Mouse (Mus musculus): ENCODE results near the gene Spdl1.
A peak's percentile ranks its signal among the peaks of the same experiment; 100 is the strongest.
"Not testable (repeated sequence)": the region's sequence is repeated elsewhere in the genome, so short reads cannot be mapped to it uniquely, and the experiment has no call there.

Spdl1 gene

DNA sequence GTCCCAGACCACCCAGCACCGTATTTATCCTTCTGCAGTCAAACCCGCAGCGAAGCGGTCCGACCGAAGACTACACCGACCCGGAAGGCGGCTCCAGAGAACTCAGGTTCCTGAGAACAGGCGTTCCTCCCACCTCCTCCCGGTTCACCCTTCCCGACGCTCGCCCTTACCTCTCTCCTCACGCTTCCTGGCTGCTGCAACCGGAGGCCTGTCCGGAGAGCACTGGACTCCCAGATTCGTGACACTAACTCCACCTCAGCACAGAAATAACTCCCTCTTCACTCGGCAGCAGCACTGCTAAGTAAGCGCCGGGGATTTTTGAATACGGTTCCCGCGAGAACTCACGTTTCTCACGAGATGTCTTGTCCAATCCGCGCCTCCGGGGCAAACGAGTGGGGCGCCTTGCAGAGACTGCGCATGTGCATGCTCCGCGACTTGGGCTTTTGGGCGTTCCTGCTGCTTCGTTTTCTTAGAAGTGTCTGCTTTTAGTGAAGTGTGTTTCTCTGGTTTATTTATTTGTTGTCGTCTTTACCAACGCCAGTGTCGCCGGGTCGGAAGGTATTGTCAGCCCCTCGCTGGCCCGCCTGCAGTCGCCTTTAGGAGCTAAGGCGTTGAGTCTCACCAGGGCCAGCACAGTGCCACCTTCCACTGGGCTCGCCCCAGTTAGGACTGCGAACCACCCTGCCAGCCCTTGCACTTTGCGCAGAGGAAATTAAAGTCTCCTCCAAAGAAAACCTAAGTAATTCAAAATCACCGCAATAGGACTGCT lies at the start of gene Spdl1:
Gene Spdl1, minus strand, starts transcription at position 324 of the 769 bp plus-strand sequence.
- DNase-seq: peak; percentile 91 to 94

DNA sequence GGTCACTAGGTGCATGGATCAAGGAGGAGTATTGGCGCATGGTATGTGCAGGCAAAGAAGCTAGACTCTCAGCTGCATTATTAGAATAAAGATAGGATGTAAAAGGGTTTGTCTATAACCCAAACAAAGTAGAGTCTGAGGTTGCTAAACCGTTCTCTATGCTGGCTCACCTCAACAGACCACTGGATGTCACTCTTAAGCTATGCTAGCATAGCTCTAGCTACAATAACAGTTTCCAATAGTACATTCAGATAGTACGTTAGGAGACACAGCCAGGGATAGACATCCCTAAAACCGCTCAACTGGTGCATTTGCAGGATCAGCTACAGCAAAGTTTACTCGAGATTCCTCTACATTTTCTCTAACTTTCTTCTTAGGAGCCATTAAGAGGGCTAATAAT lies 48.1 kb upstream of the Spdl1 start:
- DNase-seq: no peak

DNA sequence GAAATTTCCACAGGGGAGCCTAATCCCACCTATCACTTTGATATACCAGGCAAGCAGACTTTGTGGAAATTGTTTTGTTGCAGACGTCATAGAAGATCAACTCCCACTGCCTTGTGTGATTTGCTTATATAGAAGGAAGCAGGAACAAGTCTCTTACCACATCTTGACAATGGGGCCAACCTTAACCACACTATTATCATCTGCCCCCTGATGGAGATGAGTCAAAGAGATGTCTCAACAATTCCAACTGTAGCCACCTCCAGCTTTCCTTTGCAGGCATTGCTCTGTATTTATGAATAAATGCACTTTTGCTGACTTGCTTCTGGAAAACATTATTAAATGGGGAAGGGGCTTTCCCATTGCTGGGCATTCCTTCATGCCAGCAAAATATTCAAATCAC lies 46.2 kb upstream of the Spdl1 start:
- no peak for DNase-seq

DNA sequence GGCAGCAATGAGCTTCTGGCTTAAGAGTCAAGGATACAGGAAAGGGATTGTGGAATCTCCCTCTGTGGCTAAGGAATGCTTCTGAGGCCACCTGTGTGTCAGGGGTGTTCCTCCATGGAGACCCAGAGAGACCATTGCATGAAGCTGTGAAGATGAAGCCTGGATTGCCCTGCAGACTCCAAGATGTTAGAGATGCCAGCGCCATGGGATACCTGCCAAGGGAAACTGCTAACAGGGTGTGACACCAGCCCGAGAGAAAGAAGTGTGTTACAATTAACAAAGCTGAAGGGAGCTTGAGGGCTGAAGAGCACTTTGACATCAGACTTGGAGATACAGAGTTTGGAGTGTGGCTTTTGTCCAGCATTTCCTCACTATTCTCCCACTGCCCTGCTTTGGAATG lies 40.4 kb upstream of the Spdl1 start:
- no peak for DNase-seq

DNA sequence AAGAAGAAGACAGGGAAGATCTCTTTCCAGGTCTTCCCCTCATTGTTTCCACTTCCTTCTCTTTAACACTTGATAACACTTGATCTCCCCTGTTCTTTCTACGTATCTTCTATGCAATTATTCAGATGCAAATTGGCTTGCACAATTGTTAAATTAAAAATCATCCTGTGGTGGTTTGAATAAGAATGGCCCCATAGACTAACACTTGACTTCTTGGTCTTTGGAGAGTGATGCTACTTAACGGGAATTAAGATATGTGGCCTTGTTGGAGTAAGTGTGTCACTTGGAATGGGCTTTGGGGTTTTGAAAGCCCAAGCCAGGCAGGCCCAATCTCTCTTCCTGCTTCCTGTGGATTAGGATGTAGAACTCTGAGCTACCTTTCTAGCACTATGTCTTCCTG lies 39.0 kb upstream of the Spdl1 start:
- no peak for DNase-seq

DNA sequence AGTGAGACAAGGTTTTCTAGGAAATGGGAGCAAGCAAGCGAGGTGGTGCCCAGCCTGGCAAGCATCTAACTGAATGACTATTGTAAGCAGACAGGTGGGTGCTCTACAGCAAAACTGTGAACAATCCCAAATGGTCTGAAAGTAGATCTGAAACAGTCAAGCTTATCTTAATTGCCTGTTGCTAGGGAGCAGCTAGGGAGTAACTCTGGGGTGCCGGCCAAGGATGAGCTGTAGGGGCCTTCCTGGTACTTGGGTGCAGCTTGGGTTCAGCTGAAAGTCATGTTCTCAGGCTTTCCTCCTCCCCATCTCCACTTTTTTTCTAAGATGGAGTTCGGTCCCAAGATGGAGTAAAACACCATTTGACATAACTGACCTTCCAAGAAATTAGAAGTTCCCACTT lies 38.5 kb upstream of the Spdl1 start:
- DNase-seq: peak in 1 of 2 experiments; percentile 3

DNA sequence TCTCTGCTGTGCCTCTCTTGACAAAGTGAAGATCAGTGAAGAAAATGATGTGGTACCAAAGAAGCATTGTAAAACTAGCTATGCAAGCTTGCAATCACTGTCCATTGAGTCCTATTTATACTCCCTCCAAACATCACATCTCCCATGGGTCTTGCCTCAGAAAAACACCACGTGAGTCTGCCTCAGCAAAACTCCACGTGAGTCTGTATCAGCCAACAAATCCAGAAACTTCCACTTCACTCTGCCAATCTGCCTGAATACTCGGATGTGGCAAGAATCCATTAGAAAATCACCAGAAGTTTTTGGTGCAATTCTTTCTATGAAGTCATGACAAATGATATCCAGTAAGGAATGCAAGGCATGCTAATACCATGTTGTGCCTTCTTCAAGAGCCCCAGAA lies 38.0 kb upstream of the Spdl1 start:
- no peak for DNase-seq

DNA sequence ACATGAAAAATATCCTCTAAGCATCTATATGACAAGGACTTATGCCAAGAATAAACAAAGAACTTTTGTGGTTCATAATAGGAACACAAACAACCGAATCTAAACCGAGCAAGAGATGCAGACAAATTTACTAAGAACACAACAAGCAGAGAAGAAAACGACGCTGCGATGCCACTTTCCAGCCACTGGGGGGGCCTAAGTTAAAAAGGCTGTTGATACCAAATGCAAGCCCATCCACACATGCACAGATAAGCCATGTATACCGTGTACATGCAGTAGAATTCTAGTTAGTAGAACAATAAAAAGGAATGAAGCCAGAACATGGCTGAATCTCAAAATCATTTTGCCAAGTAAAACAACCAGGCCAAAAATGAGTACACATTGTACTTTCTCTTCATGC lies 35.2 kb upstream of the Spdl1 start:
- no peak for DNase-seq

DNA sequence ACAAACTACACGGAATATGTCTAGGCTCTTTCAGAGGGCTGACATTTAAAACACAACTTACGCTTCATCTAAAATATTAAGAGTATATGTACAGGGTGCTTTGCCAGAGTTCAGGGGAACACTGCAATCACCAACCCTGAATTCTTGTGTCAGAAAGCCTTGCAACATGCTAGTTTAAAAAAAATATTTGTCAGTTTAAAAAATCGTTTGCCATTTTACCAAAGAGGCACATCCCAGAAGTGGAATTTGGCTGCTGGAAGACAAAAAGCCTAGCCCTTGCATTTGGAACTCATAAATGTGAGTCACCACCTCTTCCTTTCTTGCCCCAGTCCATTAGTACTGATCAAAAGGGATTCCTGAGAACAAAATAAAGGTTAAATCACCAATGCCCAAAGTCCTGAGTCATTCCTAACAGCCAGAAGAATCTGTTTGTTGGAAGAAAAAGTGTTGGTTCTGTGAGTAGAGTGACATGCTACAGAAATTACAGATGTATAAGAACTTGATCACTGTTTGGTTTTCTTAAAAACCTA lies 32.4 kb upstream of the Spdl1 start:
- DNase-seq: no peak

DNA sequence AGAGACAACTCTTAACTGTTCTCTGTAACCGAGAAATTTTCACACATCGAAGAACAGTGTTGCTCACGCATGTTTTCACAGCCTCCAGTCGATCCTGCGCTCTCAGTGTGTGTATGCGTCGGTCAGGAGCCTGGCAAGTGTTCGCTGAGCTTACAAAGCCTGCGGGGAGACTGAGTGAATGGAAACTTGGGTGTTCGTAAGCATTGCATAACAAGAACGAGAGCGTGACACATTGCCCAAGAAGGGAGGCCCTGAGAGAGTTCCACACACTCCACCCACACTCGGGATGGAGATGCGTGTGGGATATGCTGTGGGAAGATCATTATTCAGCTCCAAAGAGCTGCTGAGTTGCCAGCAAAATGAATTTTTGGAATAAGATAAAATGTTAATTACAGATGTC lies 31.7 kb upstream of the Spdl1 start:
- no peak for DNase-seq

DNA sequence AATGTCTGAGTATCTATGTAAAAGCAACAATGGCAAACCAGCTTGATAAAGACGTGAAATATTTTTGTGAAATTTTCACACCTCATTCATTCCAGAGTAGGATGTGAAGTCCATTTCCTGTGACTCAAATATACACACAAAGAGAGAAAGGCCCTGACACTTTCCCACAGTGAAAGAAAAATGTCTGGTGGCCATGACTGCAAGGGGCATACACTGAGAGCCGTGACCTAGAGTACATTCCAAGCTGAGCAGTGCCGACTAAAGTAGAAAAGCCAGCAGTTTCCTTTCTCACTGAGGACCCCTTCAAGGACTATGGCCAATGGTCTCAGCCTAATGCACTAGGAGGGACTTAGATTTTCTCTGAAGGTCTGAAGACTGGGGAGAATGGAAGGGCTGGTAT lies 23.2 kb upstream of the Spdl1 start:
- DNase-seq: no peak

DNA sequence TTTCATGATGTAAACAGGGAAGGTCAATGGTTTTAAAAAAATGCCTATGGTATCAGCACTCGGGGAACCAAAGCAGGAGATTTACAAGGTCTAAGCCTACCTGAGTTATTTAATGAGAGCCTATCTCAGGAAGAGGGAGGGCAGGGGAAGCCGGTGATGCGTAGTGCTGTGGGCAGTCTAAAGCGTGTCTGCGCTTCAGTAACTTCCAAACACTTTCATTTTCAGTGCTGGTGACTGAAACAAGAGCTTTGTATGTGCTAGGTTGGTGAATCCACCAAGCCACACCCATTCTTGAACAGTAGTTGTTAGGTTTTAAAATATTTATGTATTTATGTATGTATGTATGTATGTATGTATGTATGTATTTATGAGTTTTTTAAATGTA lies 12.8 kb upstream of the Spdl1 start:
- DNase-seq: no peak

DNA sequence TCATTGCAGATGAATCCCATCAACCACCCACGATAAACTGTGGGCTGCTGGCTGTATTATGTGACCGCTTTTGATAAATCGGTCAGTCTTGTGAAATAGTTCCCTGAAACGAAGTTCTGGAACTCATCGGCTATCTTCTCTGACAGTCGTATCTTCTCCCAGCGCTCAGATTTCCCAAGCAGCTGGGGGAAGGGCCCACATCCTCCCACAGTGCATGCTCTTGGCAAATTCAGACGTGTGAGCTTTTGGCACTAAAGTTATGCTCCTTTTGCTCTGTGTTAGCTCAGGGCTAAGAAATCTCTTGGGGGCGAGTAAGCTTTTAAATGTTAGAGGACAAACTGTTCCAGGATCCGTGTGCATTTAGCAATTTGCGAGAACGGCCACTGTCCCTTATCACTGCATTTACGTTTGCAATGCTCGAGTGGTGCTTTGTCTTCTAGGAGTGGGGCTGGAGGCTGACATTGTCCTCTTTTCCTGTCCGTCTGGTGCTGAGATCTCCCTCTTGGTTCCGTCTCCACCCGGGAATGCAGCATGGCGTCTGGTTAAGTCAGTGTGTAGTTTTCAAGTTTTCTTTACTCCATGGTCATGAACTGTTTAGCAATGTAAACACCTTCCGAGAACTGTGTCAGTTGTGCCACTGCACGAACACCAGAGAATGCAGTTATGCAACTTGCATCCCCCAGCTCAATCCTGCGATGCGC lies 12.3 kb upstream of the Spdl1 start:
- no peak for DNase-seq

DNA sequence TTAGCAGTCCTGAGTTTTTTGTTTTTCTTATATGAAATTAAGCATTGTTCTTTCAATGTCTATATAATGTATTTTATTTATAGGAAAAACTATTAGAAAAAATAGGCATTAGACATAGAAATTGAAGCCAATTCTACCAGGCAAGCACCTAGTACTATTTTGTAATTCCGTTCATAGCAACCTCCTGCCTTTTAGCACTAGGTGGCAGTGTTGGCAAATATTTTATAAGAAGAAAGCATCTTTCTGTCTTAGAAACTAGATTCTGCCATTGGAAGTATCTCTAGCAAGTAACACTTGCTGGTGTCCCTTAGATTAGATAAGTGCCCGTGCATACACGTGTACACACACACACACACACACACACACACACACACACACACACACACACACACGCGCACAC lies 10.1 kb upstream of the Spdl1 start:
- no peak for DNase-seq

DNA sequence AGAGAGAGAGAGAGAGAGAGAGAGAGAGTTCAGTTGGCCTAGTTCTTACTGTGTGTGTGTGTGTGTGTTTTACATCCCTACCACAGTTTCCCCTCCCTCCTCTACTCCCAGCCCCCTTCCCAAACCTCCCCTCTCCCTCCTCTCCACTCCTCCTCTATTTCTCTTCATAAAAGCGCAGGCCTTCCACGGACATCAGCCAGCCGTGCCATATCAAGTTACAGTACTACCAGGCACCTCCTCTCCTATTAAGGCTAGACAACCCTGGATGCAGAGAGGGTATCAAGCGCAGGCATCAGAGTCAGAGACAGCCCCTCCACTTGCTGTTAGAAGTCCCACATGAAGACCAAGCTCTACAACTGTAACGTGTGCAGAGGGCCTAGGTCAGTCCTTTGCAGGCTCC lies 6.8 kb upstream of the Spdl1 start:
- DNase-seq: no peak

DNA sequence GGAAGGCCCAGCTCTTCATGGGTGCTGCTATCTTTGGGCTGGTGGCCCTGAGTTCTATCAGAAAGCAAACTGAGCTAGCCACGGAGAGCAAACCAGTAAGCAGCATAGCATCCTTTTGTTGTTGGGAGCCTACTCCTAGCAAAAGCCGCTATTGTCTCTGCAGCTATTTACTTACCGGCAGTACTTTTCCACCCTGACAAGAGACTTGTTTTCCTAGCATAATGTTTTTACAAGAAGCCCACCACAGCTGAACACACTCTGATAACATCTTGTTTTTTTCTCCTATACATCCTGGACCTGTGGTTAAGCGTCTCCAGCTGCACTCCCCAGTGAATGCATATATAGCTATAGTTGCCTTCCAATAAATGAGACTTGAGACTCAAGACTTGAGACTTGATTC lies 5.6 kb upstream of the Spdl1 start:
- DNase-seq: peak in 1 of 2 experiments; percentile 50

DNA sequence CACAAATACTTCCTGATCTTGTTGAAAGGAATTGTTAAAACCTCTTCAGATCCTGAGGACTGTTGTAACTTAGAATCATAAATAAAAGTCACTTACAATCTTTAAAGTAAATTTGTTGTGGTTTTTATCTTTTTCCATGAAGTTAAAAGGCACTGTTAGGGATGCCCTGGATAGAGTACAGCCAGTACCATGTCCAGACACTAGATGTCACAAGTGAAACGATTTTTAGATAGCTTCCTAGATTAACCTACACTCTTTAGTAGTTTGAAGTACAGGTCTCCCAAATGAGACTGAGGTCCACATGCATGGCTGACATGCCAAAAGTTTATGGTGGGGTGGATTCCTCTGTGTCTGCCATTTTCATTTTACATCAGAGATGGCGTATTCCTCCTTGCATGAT lies 2.8 kb upstream of the Spdl1 start:
- no peak for DNase-seq

DNA sequence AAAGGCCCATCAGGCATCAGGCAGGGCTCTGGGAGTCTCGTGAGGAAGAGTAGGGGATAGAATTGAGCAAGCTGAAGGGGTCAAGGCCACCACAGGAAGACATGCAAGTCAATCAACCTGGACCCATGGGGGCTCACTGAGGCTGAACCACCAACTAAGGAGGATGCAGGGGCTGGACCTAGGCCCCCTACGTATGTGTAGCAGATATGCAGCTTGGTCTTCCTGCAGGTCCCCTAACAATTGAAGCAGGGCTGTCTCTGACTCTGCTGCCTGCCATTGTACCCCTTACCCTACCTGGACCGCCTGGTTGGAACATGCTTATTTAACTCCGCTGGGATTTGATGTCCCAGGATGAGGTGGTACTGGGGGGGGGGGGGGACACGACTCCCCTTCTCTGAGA lies 763 bp downstream of the Spdl1 start:
- DNase-seq: no peak

DNA sequence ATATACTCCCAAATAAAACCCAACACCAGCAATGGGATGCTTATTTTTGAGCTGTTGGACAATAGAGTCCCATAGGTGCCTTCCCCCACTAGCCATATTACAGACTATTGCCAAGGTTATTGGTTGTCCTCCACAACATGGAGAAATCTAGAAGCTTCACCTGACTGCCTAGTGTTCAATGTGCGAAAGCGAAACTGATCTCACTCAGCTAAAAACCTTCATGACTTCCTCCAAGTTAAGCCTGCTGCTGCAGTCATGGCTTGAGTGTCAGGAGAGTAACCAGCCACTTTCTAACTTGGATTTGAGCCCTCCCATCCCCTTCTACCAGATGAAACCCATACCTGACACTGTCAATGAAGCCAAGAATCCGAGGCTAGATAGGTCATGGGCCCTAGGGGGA lies 5.6 kb downstream of the Spdl1 start:
- no peak for DNase-seq

DNA sequence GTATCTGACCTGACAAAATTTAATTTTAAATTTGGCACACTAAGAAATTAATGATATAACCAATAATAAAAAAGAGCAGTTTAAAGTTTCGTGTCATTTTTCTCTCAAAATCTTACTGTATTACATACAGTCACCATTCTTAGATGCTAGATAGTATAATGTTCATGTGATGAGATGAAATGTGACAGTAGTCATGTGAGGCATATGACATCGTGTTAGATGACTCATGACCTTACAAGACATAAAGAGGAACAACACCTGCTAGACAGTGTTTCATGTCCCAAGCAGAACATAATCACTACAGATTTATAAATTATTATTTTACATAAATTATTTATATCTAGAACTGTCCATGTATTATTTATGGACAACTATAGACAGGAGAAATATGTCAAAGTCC lies 6.5 kb downstream of the Spdl1 start:
- DNase-seq: no peak

DNA sequence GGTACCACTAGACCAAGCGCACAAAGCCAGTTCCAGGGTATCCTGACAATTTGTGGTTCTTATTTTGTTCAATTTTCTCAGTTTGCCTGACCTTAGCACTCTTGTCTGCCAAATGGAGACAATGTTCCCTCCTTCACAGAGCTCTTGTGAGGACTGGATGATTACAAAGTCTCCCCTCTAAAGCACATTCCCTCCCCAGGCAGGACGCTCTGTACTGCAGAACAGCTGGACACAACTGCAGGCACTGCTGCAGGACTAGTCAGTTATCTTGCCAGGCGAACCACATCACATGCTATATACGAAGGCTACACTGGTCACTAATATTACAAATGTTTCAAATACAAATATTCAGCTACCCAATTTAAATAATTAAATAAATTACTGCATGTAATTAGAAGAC lies 8.7 kb downstream of the Spdl1 start:
- DNase-seq: no peak

DNA sequence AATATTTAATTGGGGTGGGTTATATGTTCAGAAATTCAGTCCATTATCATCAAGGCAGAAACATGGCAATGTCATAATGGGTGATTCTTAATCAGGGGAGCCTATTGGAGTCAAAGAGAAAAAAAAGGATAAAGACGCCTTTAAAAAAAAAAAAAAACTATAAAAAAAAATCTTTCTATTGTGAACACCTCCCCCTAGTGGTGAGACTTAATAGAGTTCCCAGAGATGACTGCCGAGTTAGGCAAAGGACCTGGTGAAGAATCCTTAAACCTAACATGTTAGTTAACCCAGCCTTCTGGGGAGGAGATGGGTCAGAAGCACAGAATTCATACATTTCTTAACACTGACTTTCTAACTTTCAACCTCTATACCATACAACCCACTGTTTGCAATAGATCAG lies 18.7 kb downstream of the Spdl1 start:
- no peak for DNase-seq

DNA sequence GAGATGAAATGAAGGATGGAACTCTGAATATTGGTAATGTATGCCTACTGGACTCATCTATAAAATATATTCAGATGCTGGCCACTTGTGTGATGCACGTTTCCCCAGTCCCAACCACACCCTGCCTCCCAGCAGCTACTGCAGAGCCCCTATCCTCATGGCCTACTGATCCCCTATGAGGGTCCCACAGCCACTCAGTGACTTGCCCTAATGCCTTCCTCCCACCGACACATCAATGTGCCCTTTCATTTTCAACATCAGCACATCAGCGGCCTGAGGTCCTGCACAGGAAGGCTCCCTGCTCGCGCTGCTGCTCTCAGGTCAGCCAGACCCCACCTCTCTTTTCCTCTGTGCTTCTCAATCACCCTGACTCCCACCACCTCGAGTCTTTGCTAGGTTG lies 19.1 kb downstream of the Spdl1 start:
- DNase-seq: no peak

DNA sequence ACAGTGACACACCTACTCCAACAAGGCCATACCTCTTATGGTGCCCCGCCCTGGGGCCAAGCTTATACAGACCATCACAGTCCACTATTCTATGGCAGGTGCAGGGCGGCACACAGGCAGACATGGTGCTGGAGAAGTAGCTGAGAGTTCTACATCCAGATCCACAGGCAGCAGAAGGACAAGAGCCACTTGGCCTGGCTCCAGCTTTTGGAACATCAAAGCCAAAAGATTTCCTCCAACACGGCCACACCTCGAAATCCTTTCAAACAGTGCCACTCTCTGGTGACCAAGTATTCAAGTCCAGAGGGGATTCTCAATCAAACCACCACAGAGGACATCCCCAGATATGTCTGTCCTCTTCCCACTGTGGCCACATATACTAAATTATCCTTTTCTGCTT lies 28.4 kb downstream of the Spdl1 start:
- DNase-seq: not testable (repeated sequence)

DNA sequence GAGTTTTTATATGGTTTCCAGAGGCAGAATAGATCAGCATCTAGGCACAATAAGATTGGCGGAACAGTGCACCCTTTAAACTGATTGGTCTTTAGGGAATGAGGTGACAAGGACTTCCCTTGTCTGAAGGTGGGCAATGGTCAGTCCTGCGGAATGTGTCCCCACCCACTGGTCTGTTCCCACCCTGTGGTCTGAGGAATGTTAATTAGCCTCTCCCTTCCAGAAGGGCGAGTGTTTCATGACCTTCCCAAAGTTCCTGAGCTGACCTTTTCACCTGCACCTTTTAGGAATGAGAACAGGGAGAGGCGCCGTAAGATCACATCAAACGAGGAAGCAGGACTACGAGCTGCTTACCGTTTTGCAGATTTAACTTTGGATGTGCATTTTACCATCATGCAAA lies 35.4 kb downstream of the Spdl1 start:
- DNase-seq: not testable (repeated sequence)
